Mouse (Mus musculus): Measurements from ENCODE around the gene Eln.

The Eln gene

GRCm38 (mm10) chr5:134743991-134744390 lies 3.1 kb downstream of the Eln start:
- no peak for DNase-seq

DNA sequence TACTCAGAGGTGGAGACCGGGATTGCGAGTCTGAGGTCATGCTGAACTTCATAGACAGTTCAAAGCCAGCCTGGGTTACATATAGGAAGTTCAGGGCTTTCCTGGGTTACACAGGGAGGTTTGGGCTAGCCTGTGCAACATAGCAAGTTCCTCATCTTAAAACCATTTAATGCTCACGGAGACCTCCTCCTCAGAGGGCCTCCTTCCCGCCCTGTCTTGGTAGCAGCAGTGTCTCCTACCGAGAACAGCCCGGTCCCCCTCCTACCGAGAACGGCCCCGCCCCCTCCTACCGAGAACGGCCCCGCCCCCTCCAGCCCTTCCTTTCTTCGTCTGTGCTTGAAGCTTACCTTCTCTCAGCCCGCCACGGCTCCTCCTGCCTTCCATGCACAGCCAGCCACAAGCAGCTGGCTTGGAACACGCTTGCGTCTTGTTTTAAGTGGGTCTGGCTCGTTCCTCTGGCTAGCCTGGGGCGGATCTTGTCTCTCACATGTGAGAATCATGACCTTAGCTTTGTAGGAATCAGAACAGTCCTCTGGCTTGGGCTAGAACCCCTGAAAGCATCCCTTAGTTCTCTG lies 4.8 kb downstream of the Eln start:
- peak; percentile 37 for DNase-seq

DNA sequence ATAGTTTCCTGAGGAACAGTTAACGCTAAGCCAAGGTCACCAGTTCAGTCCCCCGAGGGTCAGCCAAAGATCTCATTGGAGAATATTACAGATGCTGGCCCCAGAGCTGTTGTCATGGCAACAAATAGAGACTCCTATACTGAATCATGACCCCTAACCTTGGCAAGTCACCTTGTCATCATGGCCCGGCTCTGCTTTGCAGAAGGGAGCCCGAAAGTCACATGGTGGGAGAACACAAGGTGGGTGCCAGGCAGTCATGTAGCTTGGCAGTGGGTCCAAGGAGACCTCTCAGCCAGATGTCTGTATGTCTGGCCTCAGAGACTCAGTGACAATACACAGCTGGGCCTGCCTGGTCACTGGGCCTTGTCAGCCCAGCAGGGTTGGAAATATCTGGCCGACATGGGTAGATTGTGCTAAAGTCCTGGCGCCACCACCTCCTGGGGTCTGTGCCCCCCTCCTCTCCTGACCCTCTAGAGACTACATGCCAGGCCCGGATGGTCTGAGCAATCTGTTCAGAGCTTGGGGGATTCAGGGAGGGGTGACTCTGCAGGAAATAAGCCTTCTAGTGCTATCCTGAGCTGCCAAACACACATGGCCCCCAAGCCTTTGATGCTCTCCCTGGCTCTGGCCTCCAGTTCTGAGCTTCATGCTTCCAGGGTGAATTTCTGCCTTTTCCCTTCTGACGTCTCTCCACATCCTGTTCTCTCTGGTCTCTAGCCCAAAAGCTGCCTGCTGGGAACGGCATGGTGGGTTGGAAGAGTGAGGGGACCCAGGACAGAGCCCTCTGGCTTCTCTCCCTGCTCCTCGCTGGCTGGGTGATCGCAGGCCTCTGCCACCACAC lies 6.4 kb downstream of the Eln start:
- DNase-seq: no peak

- DNase-seq: no peak
Observed at GRCm38 (mm10) chr5:134739951-134740350, 7.2 kb downstream of the Eln start.

GRCm38 (mm10) chr5:134734920-134735319 lies 12.2 kb downstream of the Eln start:
- DNase-seq: no peak

- no peak for DNase-seq
Observed at GRCm38 (mm10) chr5:134734072-134734471, 13.1 kb downstream of the Eln start.

DNA sequence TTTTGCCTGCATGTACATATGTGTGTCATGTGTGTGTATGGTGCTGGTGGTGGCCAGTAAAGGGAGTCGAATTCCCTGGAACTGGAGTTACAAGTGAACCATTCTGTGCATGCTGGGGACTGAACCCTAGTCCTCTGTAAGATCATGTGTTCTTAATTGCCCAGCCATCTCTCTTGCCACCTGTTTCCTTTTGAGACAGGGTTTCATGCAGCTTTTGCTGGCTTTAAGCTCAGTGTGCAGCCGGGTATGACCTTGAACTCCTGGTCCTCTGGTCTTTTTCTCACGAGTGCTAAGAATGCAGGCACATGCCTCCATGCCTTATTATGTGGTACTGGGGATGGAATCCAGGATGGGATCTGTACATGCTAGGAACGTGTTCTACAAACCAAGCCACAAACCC lies 13.9 kb downstream of the Eln start:
- no peak for DNase-seq

GRCm38 (mm10) chr5:134729124-134729523 lies 18.0 kb downstream of the Eln start:
- DNase-seq: no peak

- DNase-seq: no peak
Observed at GRCm38 (mm10) chr5:134728535-134728934, 18.6 kb downstream of the Eln start.

DNA sequence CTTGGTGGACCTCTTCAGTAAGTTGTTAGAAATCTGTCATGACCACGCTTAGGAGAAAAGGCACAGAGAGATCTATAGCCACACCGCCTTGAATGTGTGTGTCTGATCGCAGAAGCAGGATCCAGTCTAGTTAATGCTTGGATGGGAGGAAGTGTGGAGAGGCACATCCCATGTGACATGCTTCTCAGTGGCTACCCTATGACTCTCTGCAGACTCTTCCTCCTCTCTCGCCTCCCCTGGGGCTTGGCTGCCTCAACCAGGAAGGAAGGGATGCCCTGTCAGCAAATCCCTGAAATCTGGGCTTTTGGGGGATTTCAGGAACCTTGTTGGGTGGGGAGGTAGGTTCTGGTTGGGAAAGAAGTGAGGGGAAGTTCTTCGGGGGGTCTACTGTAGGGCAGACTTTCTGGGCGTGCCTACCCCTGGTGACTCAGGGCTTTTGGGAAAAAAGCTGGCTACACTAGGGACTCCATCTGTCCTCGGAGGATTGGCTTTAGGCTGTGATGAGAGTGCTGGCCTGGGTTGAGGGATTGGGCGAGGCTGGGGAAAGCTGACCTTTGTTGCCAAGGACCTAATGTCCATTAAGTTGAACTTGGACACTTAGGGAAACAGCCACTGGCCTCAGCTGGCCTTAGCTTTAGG lies 20.0 kb downstream of the Eln start:
- no peak for DNase-seq

DNA sequence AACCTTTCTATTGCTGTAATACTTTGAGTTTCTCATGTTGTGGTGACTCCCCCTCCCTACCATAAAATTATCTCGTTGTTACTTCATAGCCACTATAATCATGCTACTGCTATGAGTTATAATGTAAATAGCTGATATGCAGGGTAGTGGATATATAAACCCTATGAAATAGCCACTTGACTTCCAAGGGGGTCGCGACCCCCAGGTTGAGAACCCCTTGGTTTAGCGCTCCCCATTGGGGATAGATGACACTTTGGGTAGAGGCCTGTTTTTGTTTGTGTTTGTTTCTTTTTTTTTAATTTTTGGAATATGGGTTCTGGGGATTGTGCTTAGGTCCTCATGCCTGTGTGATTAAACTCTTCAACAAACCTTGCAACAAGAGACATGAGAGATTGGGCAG lies 21.8 kb downstream of the Eln start:
- no peak for DNase-seq

GRCm38 (mm10) chr5:134720058-134720457 lies 27.1 kb downstream of the Eln start:
- DNase-seq: no peak

- no peak for DNase-seq
Observed at GRCm38 (mm10) chr5:134711076-134711475, 36.0 kb downstream of the Eln start.

GRCm38 (mm10) chr5:134709275-134709674 lies 37.8 kb downstream of the Eln start:
- DNase-seq: no peak

DNA sequence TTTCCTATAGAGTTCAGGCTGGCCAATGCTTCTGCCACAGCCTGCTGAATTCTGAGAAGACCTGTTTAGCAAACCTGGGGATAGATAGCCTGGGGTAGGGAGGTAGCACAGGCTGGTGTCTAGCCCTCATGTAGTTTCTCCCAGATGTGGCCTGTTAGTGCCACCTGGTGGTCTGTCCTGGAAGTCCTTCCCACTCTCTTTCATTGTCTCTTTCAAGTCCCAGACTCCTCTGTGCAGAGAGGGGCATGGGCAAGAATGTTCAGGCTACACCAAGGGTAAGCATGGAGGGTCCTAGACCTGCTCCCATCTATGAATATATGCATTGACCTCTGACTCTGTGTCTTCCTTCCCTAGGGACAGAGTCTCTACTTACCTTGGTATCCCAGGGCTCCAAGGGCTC lies 43.0 kb downstream of the Eln start:
- peak; percentile 84 for DNase-seq

DNA sequence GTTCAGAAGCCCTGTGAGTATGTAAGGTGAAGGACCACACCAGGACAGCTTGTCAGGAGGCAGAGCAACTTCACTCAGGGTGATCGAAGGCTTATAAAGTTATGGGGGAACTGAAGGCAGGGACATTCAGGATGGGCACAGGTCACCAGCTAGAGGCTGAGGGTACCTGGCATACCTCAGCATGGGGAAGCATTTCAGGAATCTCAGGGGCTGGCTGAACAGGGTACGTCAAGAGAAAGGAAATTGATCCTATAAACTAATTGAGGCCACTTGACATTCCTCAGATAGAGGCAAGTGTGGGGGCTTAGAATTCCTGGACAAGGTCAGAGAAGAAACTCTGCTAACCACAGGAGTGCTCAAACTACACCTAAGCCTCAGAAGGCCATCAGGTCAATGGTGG lies 51.6 kb downstream of the Eln start:
- no peak for DNase-seq

- no peak for DNase-seq
Observed at GRCm38 (mm10) chr5:134695082-134695481, 52.0 kb downstream of the Eln start.

- DNase-seq: no peak
Observed at GRCm38 (mm10) chr5:134692704-134693103, 54.4 kb downstream of the Eln start.

DNA sequence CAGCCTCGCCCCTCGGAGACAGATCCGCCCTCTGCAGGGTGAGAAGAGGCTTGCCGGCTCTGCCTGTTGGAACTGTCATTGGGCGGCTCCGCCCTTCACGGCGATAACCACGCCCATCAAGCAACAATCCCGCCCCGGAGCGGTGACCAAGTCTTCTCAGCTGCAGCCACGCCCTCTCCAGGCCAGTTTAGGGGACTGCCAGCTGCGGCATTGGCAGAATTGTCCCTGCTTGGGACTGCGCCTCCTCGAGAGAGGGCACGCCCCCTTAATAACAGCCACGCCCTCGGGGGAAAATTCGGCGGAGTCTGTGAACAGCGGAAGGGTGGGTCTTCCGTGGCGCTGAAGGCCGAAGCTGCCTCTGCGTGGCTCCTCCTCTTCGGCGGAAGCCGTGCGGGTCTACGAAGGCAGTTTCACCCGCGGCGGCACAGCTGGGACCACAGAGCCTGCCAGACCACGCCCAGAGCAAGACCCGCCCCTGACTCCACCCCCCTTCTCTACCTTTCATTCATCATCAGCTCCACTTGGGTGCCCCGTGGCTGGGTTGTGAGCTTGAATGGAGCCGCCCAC lies 58.3 kb downstream of the Eln start:
- peak; percentile 98 for DNase-seq

DNA sequence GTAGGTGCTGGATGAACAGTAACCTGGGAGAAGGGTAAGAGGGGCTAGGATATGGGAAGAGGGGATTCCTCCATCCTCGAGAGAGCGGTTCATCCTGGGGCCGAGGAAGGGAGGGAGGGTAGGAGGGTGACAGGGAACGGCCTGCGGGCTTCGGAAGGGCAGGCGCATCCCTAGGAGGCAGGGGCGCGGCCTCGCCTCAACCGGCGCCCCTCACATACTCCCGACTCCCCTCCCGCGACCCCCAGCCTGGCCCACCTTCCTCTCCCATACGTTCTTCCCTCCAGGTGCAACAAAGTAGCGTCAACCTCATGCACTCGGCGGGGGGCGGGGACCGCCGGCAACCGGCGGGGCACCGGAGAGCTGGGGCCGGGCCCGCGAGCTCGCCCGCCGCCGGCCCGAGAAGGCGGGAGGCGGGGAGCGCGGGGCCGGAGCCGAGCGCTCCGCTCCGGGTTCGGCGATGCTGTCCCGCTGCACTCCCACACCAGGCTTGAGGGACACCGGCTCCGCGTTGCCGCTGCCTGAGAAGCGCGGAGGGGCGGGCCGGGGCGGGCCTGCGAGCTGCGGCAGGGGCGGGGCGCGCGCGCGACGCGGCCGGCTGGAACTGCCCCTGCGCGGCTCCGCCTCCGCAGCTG lies 58.9 kb downstream of the Eln start, which contains the start of gene Limk1:
Limk1 (minus strand) TSS at position 513 of the 632 bp plus-strand sequence.
- no peak for DNase-seq

DNA sequence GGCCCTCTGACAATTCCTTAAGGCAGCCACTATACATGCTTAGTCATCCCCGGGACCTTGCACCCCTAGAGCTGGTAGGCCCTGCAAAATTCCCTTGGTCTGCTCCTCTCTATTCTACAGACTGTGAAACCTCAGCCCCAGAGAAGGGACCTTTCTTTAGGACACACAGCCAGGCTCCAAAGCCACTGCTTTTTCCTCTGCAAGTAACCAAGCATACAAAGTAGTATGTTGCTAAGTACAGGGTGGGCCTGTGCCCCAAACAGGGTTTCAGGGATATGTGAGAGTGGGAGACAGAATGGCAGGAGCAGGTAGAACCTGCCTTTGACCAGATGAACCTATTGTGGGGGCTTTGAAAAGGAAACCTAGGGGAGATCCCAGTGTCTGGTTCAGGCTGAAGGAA lies 59.9 kb downstream of the Eln start:
- no peak for DNase-seq

GRCm38 (mm10) chr5:134686541-134686940 lies 60.6 kb downstream of the Eln start:
- no peak for DNase-seq

GRCm38 (mm10) chr5:134684398-134684797 lies 62.7 kb downstream of the Eln start:
- no peak for DNase-seq

Data from thymus, postnatal 14 days (tissue).